Mouse (Mus musculus) kidney, postnatal 25 days (tissue): ENCODE measurements at regions not wholly inside any gene's neighbourhood (a gene's known extent, or its start where the extent isn't known, plus 50 kb on each side); places are given as distances from the start of the nearest gene placed in this dataset.
"Not testable (repeated sequence)": the region's sequence is repeated elsewhere in the genome, so short reads cannot be mapped to it uniquely, and the experiment has no call there.

Experiments used
- DNase-seq, 2 experiments: peaks; one replicate each; pipeline ENCODE4 v3.0.0; 2021; ENCODE audit warnings: mixed read lengths in 2 of 2

- not testable (repeated sequence) for DNase-seq
Observed at GRCm38 (mm10) chrX:5319085-5319484, 150.0 kb downstream of the Mycs start.

GRCm38 (mm10) chrX:5311143-5311775, 157.8 kb downstream of the Mycs start:
- peak in 1 of 2 experiments; percentile 11 for DNase-seq

GRCm38 (mm10) chrX:5310576-5310975, 158.5 kb downstream of the Mycs start:
- peak in 1 of 2 experiments; percentile 16 for DNase-seq
